Mouse (Mus musculus): ENCODE measurements around the gene Ift52. TPM values are rescaled to one million over a fixed set of nuclear protein-coding genes. Genes with fewer than 3 reads are reported as not detected.

Gene Ift52
- polyA plus RNA-seq, 1 experiment from 2014 or later, result 32.0 TPM

- no peaks in the 10 kb centered on the region; the same call in 1 of the 2 replicates for H3K36me3 ChIP-seq
- no peaks in the 10 kb centered on the region for H3K9me3 ChIP-seq (replicated peaks)
- no peaks in the 10 kb centered on the region for H3K4me1 ChIP-seq (replicated peaks)
- H3K9ac ChIP-seq, result no peak overlapping the region
- WGBS, result 73% methylated on average over 3 of the region's 3 CpGs
- no peak overlapping the region for H3K4me2 ChIP-seq
- no peaks in the 10 kb centered on the region for H3K27me3 ChIP-seq
- no peak overlapping the region for H3K4me3 ChIP-seq
- no peak for ATAC-seq (replicated peaks; ENCODE audit: insufficient number of reproducible peaks, insufficient read depth, low FRiP score, low read depth)
- no peak overlapping the region for H3K27ac ChIP-seq
Observed at GRCm38 (mm10) chr2:163075234-163075633, 58.1 kb downstream of the Ift52 start.

GRCm38 (mm10) chr2:163079041-163079440, 61.9 kb downstream of the Ift52 start:
- no peak for ATAC-seq (replicated peaks; ENCODE audit: insufficient number of reproducible peaks, insufficient read depth, low FRiP score, low read depth)
- Histone ChIP-seq H3K4me3 (no peak overlapping the region), H3K27ac (no peak overlapping the region), H3K4me1 (replicated peaks) (no peaks in the 10 kb centered on the region), H3K36me3 (peaks cover 4% of the 10 kb centered on the region; the same call in 1 of the 2 replicates), H3K9me3 (replicated peaks) (no peaks in the 10 kb centered on the region), H3K4me2 (no peak overlapping the region), H3K9ac (no peak overlapping the region), H3K27me3 (no peaks in the 10 kb centered on the region)
- WGBS, result 92% methylated on average over 4 of the region's 4 CpGs

GRCm38 (mm10) chr2:163082591-163082990, 65.4 kb downstream of the Ift52 start:
- Histone ChIP-seq H3K4me1 (replicated peaks) (no peaks in the 10 kb centered on the region), H3K9me3 (replicated peaks) (no peaks in the 10 kb centered on the region), H3K4me2 (no peak overlapping the region), H3K27ac (no peak overlapping the region), H3K27me3 (no peaks in the 10 kb centered on the region), H3K4me3 (no peak overlapping the region), H3K9ac (no peak overlapping the region), H3K36me3 (0 out of 2 replicates have a peak, but pooled peaks cover 4% of the 10 kb centered on the region)
- 67% methylated on average over 5 of the region's 5 CpGs for WGBS
- no peak for ATAC-seq (replicated peaks; ENCODE audit: insufficient number of reproducible peaks, insufficient read depth, low FRiP score, low read depth)

- Histone ChIP-seq H3K9ac (no peak overlapping the region), H3K27me3 (no peaks in the 10 kb centered on the region), H3K9me3 (replicated peaks) (no peaks in the 10 kb centered on the region), H3K4me1 (replicated peaks) (no peaks in the 10 kb centered on the region), H3K4me2 (no peak overlapping the region), H3K36me3 (0 out of 2 replicates have a peak, but pooled peaks cover 4% of the 10 kb centered on the region), H3K4me3 (no peak overlapping the region), H3K27ac (no peak overlapping the region)
- no peak for ATAC-seq (replicated peaks; ENCODE audit: insufficient number of reproducible peaks, insufficient read depth, low FRiP score, low read depth)
- WGBS, result 84% methylated on average over 3 of the region's 3 CpGs
Observed at GRCm38 (mm10) chr2:163084519-163084918, 67.4 kb downstream of the Ift52 start.

GRCm38 (mm10) chr2:163085047-163085446, 67.9 kb downstream of the Ift52 start:
- H3K4me2 ChIP-seq, result no peak overlapping the region
- H3K4me1 ChIP-seq (replicated peaks), result no peaks in the 10 kb centered on the region
- H3K9ac ChIP-seq, result no peak overlapping the region
- no peaks in the 10 kb centered on the region for H3K27me3 ChIP-seq
- H3K36me3 ChIP-seq, result 0 out of 2 replicates have a peak, but pooled peaks cover 4% of the 10 kb centered on the region
- no peak overlapping the region for H3K27ac ChIP-seq
- 86% methylated on average over 6 of the region's 6 CpGs for WGBS
- H3K9me3 ChIP-seq (replicated peaks), result no peaks in the 10 kb centered on the region
- no peak for ATAC-seq (replicated peaks; ENCODE audit: insufficient number of reproducible peaks, insufficient read depth, low FRiP score, low read depth)
- no peak overlapping the region for H3K4me3 ChIP-seq

- WGBS, result 53% methylated on average over 8 of the region's 8 CpGs
- no peak overlapping the region for H3K27ac ChIP-seq
- no peaks in the 10 kb centered on the region for H3K4me1 ChIP-seq (replicated peaks)
- no peak overlapping the region for H3K4me3 ChIP-seq
- no peak overlapping the region for H3K4me2 ChIP-seq
- ATAC-seq (replicated peaks; ENCODE audit: insufficient number of reproducible peaks, insufficient read depth, low FRiP score, low read depth), result no peak
- 0 out of 2 replicates have a peak, but pooled peaks cover 4% of the 10 kb centered on the region for H3K36me3 ChIP-seq
- H3K9me3 ChIP-seq (replicated peaks), result no peaks in the 10 kb centered on the region
- no peaks in the 10 kb centered on the region for H3K27me3 ChIP-seq
- no peak overlapping the region for H3K9ac ChIP-seq
Observed at GRCm38 (mm10) chr2:163086561-163086960, 69.4 kb downstream of the Ift52 start.

- H3K9ac ChIP-seq, result no peak within 1 kb of the TSS
- H3K36me3 ChIP-seq, result 0 out of 2 replicates have a peak, but pooled peaks cover 4% of the 10 kb centered on the region
- no peak within 1 kb of the TSS for H3K4me3 ChIP-seq
- no peaks in the 10 kb centered on the region for H3K27me3 ChIP-seq
- H3K4me2 ChIP-seq, result no peak within 1 kb of the TSS
- no peak for ATAC-seq (replicated peaks; ENCODE audit: insufficient number of reproducible peaks, insufficient read depth, low FRiP score, low read depth)
- H3K9me3 ChIP-seq (replicated peaks), result no peaks in the 10 kb centered on the region
- 79% methylated on average over 9 of the region's 9 CpGs for WGBS
- H3K27ac ChIP-seq, result no peak within 1 kb of the TSS
- H3K4me1 ChIP-seq (replicated peaks), result no peaks in the 10 kb centered on the region
Observed at GRCm38 (mm10) chr2:163087728-163088127, 70.6 kb downstream of the Ift52 start, which contains the start of gene Gtsf1l. Gene Gtsf1l (minus strand): TSS chr2:163087855.

- Histone ChIP-seq H3K4me3 (no peak overlapping the region), H3K4me1 (replicated peaks) (no peaks in the 10 kb centered on the region), H3K36me3 (no peaks in the 10 kb centered on the region), H3K4me2 (no peak overlapping the region), H3K9me3 (replicated peaks) (no peaks in the 10 kb centered on the region), H3K27me3 (no peaks in the 10 kb centered on the region), H3K9ac (no peak overlapping the region), H3K27ac (no peak overlapping the region)
- ATAC-seq (replicated peaks; ENCODE audit: insufficient number of reproducible peaks, insufficient read depth, low FRiP score, low read depth), result no peak
- WGBS, result 75% methylated on average over 5 of the region's 5 CpGs
Observed at GRCm38 (mm10) chr2:163089475-163090123, 72.4 kb downstream of the Ift52 start.

- Histone ChIP-seq H3K9ac (no peak overlapping the region), H3K27me3 (no peaks in the 10 kb centered on the region), H3K36me3 (no peaks in the 10 kb centered on the region), H3K9me3 (replicated peaks) (no peaks in the 10 kb centered on the region), H3K4me1 (replicated peaks) (no peaks in the 10 kb centered on the region), H3K4me2 (no peak overlapping the region), H3K27ac (no peak overlapping the region), H3K4me3 (no peak overlapping the region)
- WGBS, result 88% methylated on average over 10 of the region's 10 CpGs
- ATAC-seq (replicated peaks; ENCODE audit: insufficient number of reproducible peaks, insufficient read depth, low FRiP score, low read depth), result no peak
Observed at GRCm38 (mm10) chr2:163094909-163095308, 77.8 kb downstream of the Ift52 start.

Small RNA genes within 50 kb of the gene (microRNA-seq; reads per million reads assigned to microRNA genes)
- not detected for gene Gm22174
- gene Mir7003, result not detected

Other genes with a start within 250 kb of the Ift52 start
- gene Srsf6, start 85.8 kb upstream of the Ift52 start, polyA plus RNA-seq (2015; fragmentation: Nextera tagmentation; extraction: Ambion mirVana), result 105 and 121 TPM in 2 replicates
- 0.09 TPM in 1 of 2 replicates, not detected in the other for gene L3mbtl1, start 73.9 kb upstream of the Ift52 start, polyA plus RNA-seq (2015; fragmentation: Nextera tagmentation; extraction: Ambion mirVana)
- not detected in 2 replicates for gene Sgk2, start 30.0 kb upstream of the Ift52 start, polyA plus RNA-seq (2015; fragmentation: Nextera tagmentation; extraction: Ambion mirVana)
- 12.0 and 16.2 TPM in 2 replicates for gene Mybl2, start 37.3 kb downstream of the Ift52 start, polyA plus RNA-seq (2015; fragmentation: Nextera tagmentation; extraction: Ambion mirVana)
- gene Gtsf1l, start 70.5 kb downstream of the Ift52 start, polyA plus RNA-seq (2015; fragmentation: Nextera tagmentation; extraction: Ambion mirVana), result not detected in 2 replicates
- 4.4 and 5.9 TPM in 2 replicates for gene Tox2, start 185.8 kb downstream of the Ift52 start, polyA plus RNA-seq (2015; fragmentation: Nextera tagmentation; extraction: Ambion mirVana)